Mouse (Mus musculus) monocyte, adult 2 months (primary cell): Measurements from ENCODE around the gene Olfr370.

ENCODE experiments used
- DNase-seq, 2 experiments: peaks; one replicate each; pipeline ENCODE4 v3.0.0; 2022; ENCODE audit warnings: low spot score in 2 of 2, low read depth in 1 of 2

Gene Olfr370

GRCm38 (mm10) chr8:83575561-83576515, 40.3 kb downstream of the Olfr370 start:
- no peak for DNase-seq

- no peak for DNase-seq
These were observed 40.9 kb downstream of the Olfr370 start for GRCm38 (mm10) chr8:83576516-83576895.

GRCm38 (mm10) chr8:83576921-83577320, 41.3 kb downstream of the Olfr370 start:
- no peak for DNase-seq

GRCm38 (mm10) chr8:83577384-83577791, 41.8 kb downstream of the Olfr370 start:
- no peak for DNase-seq

- DNase-seq, result no peak
These were observed 42.8 kb downstream of the Olfr370 start for GRCm38 (mm10) chr8:83578131-83579055.

- DNase-seq, result no peak
These were observed 44.1 kb downstream of the Olfr370 start for GRCm38 (mm10) chr8:83579676-83580075.

- DNase-seq, result no peak
These were observed 45.2 kb downstream of the Olfr370 start for GRCm38 (mm10) chr8:83580826-83581225.

GRCm38 (mm10) chr8:83582226-83582625, 46.6 kb downstream of the Olfr370 start:
- no peak for DNase-seq

GRCm38 (mm10) chr8:83583236-83583635, 47.7 kb downstream of the Olfr370 start:
- no peak for DNase-seq

GRCm38 (mm10) chr8:83584771-83585170, 49.2 kb downstream of the Olfr370 start:
- no peak for DNase-seq

- no peak for DNase-seq
These were observed 49.8 kb downstream of the Olfr370 start for GRCm38 (mm10) chr8:83585333-83585732.

GRCm38 (mm10) chr8:83587644-83588043, 52.1 kb downstream of the Olfr370 start:
- no peak for DNase-seq

- DNase-seq, result no peak
These were observed 53.3 kb downstream of the Olfr370 start for GRCm38 (mm10) chr8:83588886-83589285.

- no peak for DNase-seq
These were observed 55.0 kb downstream of the Olfr370 start for GRCm38 (mm10) chr8:83590488-83591023.

- no peak for DNase-seq
These were observed 57.1 kb downstream of the Olfr370 start for GRCm38 (mm10) chr8:83592682-83593081.

GRCm38 (mm10) chr8:83593325-83594166, 58.0 kb downstream of the Olfr370 start:
- no peak for DNase-seq

- DNase-seq, result peak; percentile 92 to 93
These were observed 58.8 kb downstream of the Olfr370 start for GRCm38 (mm10) chr8:83594167-83595049.
